ENCODE assay signal across 22 mouse cellular contexts in the genomic region with DNA sequence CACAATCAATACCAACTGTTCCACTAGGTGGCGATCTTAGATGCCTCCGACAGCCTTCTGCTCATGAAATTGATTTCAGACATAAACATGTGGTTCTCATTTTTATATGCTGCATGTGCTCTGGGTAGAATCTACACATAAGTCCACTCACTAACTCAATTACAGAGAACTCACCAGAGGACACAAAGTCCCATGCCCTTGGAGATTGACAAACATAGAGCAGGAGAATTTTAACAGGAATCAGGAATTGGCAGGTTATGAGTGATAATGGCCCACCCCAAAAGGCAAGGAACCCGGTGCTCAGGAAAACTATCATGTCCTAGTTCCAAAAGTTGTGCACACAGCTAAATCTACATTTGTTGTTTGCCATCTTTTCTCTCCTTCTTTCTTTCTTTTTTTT. TPM values are rescaled to one million over a fixed set of nuclear protein-coding genes. Genes with fewer than 3 reads are reported as not detected.
DNase-seq lines count a peak whose midpoint lies in the region; ATAC-seq and TF ChIP-seq lines count a peak whose summit lies in the region.
"Not testable (repeated sequence)": the region's sequence is repeated elsewhere in the genome, so short reads cannot be mapped to it uniquely, and the experiment has no call there.
"Had no signal": no experiment of that assay in that cellular context is flagged by ENCODE, and none has a peak within 500 bp of the region (broad histone marks: within the 10 kb centered on the region; RNA-seq: fewer than 3 reads in every experiment).

No protein-coding gene starts in this region.

- not testable (repeated sequence) for H3K4me3 ChIP-seq in forebrain, embryonic 10.5 days; heart, embryonic 16.5 days (ENCODE audit: low read length); limb, embryonic 10.5 days; lung, postnatal 0 days (ENCODE audit: low read depth, low read length); stomach, embryonic 16.5 days (replicated peaks; ENCODE audit: low read length)

- not testable (repeated sequence) for H3K9ac ChIP-seq in heart, embryonic 16.5 days (ENCODE audit: low read length); lung, postnatal 0 days (replicated peaks; ENCODE audit: low read depth); stomach, embryonic 16.5 days (ENCODE audit: low read length)

- H3K4me2 ChIP-seq in heart, embryonic 16.5 days (ENCODE audit: low read depth, low read length); lung, postnatal 0 days (replicated peaks; ENCODE audit: low read depth, low read length); stomach, embryonic 16.5 days (ENCODE audit: low read depth, low read length): not testable (repeated sequence)

- peak; percentile 2 for DNase-seq in ES-CJ7 (ENCODE audit: low read depth, low spot score)
- DNase-seq in ZHBTc4 (ENCODE audit: low read depth, low spot score) = peak; percentile 4
- peak; percentile 15 for DNase-seq in forebrain, embryonic 10.5 days (ENCODE audit: extremely low spot score, low spot score)
- DNase-seq in limb, embryonic 10.5 days (ENCODE audit: low spot score) = peak; percentile 21
- DNase-seq in lung, postnatal 0 days (ENCODE audit: low spot score) = peak; percentile 5

- H3K9me3 ChIP-seq in forebrain, embryonic 10.5 days = peaks cover 47% of the 10 kb centered on the region
- H3K9me3 ChIP-seq in heart, embryonic 16.5 days (replicated peaks; ENCODE audit: control insufficient read depth, low read length) = peaks cover 10% of the 10 kb centered on the region
- peaks cover 31% of the 10 kb centered on the region for H3K9me3 ChIP-seq in limb, embryonic 10.5 days (replicated peaks)
- H3K9me3 ChIP-seq in lung, postnatal 0 days (ENCODE audit: low read length) = not testable (repeated sequence)
- peaks cover 11% of the 10 kb centered on the region; the same call in 1 of the 2 replicates for H3K9me3 ChIP-seq in stomach, embryonic 16.5 days (replicated peaks; ENCODE audit: control insufficient read depth, low read length)

- peak; percentile 42; the same call in 1 of the 2 replicates for ATAC-seq in heart, embryonic 16.5 days (replicated peaks; ENCODE audit: extremely low read depth, insufficient read depth, low FRiP score)
- not testable (repeated sequence) for ATAC-seq in lung, postnatal 0 days
- ATAC-seq in stomach, embryonic 16.5 days (ENCODE audit: insufficient read depth, low FRiP score) = peak; percentile 41; the same call in 1 of the 2 replicates

- H3K36me3 ChIP-seq in forebrain, embryonic 10.5 days (replicated peaks); heart, embryonic 16.5 days (ENCODE audit: control insufficient read depth, insufficient read depth); limb, embryonic 10.5 days; lung, postnatal 0 days (ENCODE audit: insufficient read depth, low read length); stomach, embryonic 16.5 days (ENCODE audit: control insufficient read depth, insufficient read depth, low read length): not testable (repeated sequence)

- 58% methylated on average over 3 of the region's 3 CpGs for WGBS in forebrain, embryonic 10.5 days
- WGBS in heart, embryonic 16.5 days = 49% methylated on average over 3 of the region's 3 CpGs
- 60% methylated on average over 3 of the region's 3 CpGs for WGBS in limb, embryonic 10.5 days
- WGBS in lung, postnatal 0 days = 53% methylated on average over 3 of the region's 3 CpGs
- 55% methylated on average over 3 of the region's 3 CpGs for WGBS in stomach, embryonic 16.5 days

- H3K4me1 ChIP-seq in forebrain, embryonic 10.5 days; heart, embryonic 16.5 days (ENCODE audit: control insufficient read depth, insufficient read depth, low read length); limb, embryonic 10.5 days; lung, postnatal 0 days (ENCODE audit: insufficient read depth, low read depth, low read length); stomach, embryonic 16.5 days (ENCODE audit: control insufficient read depth, insufficient read depth, low read length): not testable (repeated sequence)

- not testable (repeated sequence) for TF ChIP-seq EP300 in lung, postnatal 0 days (IDR thresholded peaks at IDR 0.05)

- TF ChIP-seq CTCF in lung, postnatal 0 days (IDR thresholded peaks at IDR 0.05) = not testable (repeated sequence)

- H3K27ac ChIP-seq in forebrain, embryonic 10.5 days; heart, embryonic 16.5 days (ENCODE audit: low read length); limb, embryonic 10.5 days; lung, postnatal 0 days (ENCODE audit: low read length); stomach, embryonic 16.5 days (ENCODE audit: low read length): not testable (repeated sequence)

- H3K27me3 ChIP-seq in forebrain, embryonic 10.5 days (ENCODE audit: poor library complexity, severe bottlenecking); heart, embryonic 16.5 days (ENCODE audit: control insufficient read depth, insufficient read depth, low read length); limb, embryonic 10.5 days (ENCODE audit: low read depth, poor library complexity, severe bottlenecking); lung, postnatal 0 days (replicated peaks; ENCODE audit: insufficient read depth, low read length); stomach, embryonic 16.5 days (ENCODE audit: control insufficient read depth, insufficient read depth, low read length): not testable (repeated sequence)

RNA-seq across cellular contexts. Expression of gene Gm17019, which starts 25.9 kb away (rescaled TPM):
- polyA plus RNA-seq in forebrain, embryonic 10.5 days (2016; fragmentation: Nextera tagmentation; extraction: Ambion mirVana) = not detected in 2 replicates
- not detected in 2 replicates for polyA plus RNA-seq in heart, embryonic 16.5 days (2015; fragmentation: Nextera tagmentation; extraction: Ambion mirVana)
- polyA plus RNA-seq in limb, embryonic 10.5 days (2016; fragmentation: Nextera tagmentation; extraction: Ambion mirVana) = not detected in 2 replicates
- polyA plus RNA-seq in lung, postnatal 0 days (2015; fragmentation: Nextera tagmentation; extraction: Ambion mirVana) = not detected in 2 replicates
- polyA plus RNA-seq in stomach, embryonic 16.5 days (2015; fragmentation: Nextera tagmentation; extraction: Ambion mirVana) = not detected in 2 replicates
- polyA plus RNA-seq: activated CD4-positive, CD25-positive, alpha-beta regulatory T cell, adult 4 months; cerebellum, adult 2 months; cortical plate, adult 2 months; embryonic facial prominence, embryonic 10.5 days; forebrain, postnatal 0 days; G1E; heart, embryonic 13.5 days; hindbrain, embryonic 11.5 days; hindbrain, postnatal 0 days; intestine, embryonic 16.5 days; limb, embryonic 11.5 days; liver, embryonic 14.5 days; macrophage; midbrain, embryonic 13.5 days; stomach, postnatal 0 days had no signal

RNA-seq across cellular contexts. Expression of gene Gm10354, which starts 28.2 kb away (rescaled TPM):
- not detected in 2 replicates for polyA plus RNA-seq in forebrain, embryonic 10.5 days (2016; fragmentation: Nextera tagmentation; extraction: Ambion mirVana)
- polyA plus RNA-seq in heart, embryonic 16.5 days (2015; fragmentation: Nextera tagmentation; extraction: Ambion mirVana) = not detected in 2 replicates
- not detected in 2 replicates for polyA plus RNA-seq in limb, embryonic 10.5 days (2016; fragmentation: Nextera tagmentation; extraction: Ambion mirVana)
- polyA plus RNA-seq in lung, postnatal 0 days (2015; fragmentation: Nextera tagmentation; extraction: Ambion mirVana) = not detected in 2 replicates
- polyA plus RNA-seq in stomach, embryonic 16.5 days (2015; fragmentation: Nextera tagmentation; extraction: Ambion mirVana) = not detected in 2 replicates
- polyA plus RNA-seq: activated CD4-positive, CD25-positive, alpha-beta regulatory T cell, adult 4 months; cerebellum, adult 2 months; cortical plate, adult 2 months; embryonic facial prominence, embryonic 10.5 days; forebrain, postnatal 0 days; G1E; heart, embryonic 13.5 days; hindbrain, embryonic 11.5 days; hindbrain, postnatal 0 days; intestine, embryonic 16.5 days; limb, embryonic 11.5 days; liver, embryonic 14.5 days; macrophage; midbrain, embryonic 13.5 days; stomach, postnatal 0 days had no signal
